Mouse (Mus musculus) adrenal gland, postnatal 14 days (tissue): Measurements from ENCODE around the gene Taar7b. TPM values are rescaled to one million over a fixed set of nuclear protein-coding genes. Genes with fewer than 3 reads are reported as not detected.

Experiments
- DNase-seq: peaks from one replicate; pipeline ENCODE4 v3.0.0; 2021; ENCODE audit warnings: mixed read lengths
- long read RNA-seq, 2 experiments: library from polyadenylated mRNA; stranded (forward); transcript quantifications; one replicate each; pipeline ENCODE4 v2.0.0; 2021
- total RNA-seq: library from RNA; stranded (reverse); gene quantifications from 2 replicates; pipeline ENCODE4 v1.2.3, GENCODE M21; 2021

The Taar7b gene
- total RNA-seq = not detected in 2 replicates
- long read RNA-seq, experiment 1 = 0 reads
- long read RNA-seq, experiment 2 = 0 reads

DNA sequence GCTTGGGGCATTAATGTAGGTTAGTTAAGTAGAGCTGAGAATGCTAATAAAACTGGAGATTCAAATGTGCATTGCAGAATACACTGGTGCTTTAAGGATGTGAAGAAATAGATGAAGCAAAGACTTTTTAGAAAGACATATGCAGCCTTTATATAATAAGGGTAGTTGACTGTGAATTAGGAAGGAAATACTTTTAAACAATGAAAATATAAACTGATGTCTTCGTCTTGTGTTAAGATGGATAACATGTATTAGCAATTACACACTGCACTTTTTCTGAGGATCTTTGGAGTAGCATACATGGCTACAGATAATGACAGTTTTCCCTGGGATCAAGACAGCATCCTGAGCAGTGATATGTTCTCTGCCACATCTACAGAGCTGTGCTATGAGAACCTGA lies at the start of gene Taar7b:
Gene Taar7b (plus strand): TSS at position 301 of the 400 bp plus-strand sequence.
- DNase-seq = no peak

GRCm38 (mm10) chr10:23951714-23952113 lies 48.0 kb upstream of the Taar7b start:
- no peak for DNase-seq

GRCm38 (mm10) chr10:23959071-23959470 lies 40.7 kb upstream of the Taar7b start:
- no peak for DNase-seq

DNA sequence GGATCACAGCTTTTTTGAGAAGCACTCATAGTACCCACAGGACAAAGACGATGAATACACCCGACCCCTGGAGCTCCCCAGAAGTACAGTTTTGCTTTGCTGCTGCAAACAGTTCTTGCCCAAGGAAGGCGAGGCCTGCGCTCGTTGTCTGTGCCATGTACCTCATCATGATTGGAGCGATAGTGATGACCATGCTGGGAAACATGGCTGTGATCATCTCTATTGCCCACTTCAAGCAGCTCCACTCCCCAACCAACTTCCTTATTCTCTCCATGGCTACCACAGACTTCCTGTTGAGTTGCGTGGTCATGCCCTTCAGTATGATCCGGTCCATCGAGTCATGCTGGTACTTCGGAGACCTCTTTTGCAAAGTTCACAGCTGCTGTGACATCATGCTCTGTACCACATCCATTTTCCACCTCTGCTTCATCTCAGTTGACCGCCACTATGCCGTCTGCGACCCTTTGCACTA lies 39.3 kb upstream of the Taar7b start, which contains the start of gene Taar4:
Gene Taar4 (plus strand): TSS at position 51 of the 472 bp plus-strand sequence.
- no peak for DNase-seq

DNA sequence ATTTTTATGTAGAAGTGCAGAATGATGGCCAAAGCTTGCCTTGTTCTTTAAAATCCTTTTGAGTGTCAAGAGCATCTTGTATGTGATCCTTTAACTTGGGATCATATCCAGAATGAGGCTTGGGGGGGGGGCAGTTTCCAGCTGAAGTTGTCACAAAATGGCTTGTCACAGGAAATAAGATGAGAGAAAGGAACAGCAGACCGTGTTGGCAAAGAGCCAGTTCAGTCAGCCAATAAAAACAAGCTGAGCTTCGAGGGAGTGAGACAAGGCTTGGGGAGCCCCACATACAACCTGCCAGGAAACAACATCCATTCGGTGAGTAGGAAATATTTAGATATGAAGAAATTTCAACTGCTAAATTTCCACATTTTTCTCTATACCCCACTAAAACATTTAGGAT lies 36.3 kb upstream of the Taar7b start:
- no peak for DNase-seq

DNA sequence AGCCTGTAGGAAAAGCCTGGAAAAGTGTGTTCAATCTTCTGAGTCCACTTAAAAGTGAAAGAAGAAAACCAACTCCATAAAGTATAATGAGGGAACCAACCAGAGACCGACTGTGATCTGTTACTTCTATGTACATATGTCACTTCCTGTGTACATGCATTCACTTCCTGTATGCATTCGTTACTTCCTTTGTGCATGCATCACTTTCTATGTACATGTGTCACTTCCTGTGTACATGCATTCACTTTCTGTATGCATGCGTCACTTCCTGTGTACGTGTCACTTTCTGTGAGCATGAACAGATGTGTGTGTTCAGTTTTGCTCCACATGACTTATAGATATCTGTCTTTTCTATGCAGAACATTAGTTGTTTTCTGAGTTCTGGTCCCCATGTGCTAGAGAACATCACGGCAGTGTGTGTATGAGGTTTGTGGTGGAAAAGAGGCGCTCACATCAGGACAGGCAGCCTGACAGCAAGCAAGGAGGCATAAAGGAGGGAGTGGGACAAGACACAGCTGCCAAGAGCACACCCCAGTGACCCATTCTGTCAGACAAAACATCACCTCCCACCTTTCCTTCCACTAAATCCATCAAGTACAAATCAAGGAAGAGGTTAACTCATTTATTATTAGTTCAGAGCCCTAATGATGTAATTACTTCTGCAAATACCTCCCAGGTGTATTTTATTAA lies 34.7 kb upstream of the Taar7b start:
- DNase-seq = no peak

DNA sequence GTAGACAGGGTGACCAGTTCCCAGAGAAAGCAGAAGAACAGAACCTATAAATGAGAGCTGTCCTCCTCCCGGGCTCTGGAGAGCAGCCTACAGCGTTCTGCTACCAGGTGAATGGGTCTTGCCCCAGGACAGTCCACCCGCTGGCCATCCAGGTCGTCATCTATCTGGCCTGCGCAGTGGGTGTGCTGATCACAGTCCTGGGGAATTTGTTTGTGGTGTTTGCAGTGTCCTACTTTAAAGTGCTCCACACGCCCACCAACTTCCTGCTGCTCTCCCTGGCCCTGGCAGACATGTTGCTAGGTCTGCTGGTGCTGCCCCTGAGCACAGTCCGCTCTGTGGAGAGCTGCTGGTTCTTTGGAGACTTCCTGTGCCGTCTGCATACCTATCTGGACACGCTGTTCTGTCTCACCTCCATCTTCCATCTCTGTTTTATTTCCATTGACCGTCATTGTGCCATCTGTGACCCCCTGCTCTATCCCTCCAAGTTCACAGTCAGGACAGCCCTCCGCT lies 29.0 kb upstream of the Taar7b start, which contains the start of gene Taar5:
Gene Taar5 (plus strand): TSS at position 51 of the 510 bp plus-strand sequence.
- DNase-seq = no peak

DNA sequence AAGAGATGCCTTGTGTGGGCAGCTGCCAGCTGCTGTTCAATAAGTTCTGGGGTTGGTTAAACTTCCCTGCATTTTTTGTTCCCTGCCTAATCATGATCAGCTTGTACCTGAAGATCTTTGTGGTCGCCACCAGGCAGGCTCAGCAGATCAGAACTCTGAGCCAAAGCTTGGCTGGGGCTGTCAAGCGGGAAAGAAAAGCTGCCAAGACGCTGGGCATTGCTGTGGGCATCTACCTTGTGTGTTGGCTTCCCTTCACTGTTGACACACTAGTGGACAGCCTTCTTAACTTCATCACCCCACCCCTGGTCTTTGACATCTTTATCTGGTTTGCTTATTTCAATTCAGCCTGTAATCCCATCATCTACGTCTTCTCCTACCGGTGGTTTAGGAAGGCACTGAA lies 28.5 kb upstream of the Taar7b start:
- no peak for DNase-seq

GRCm38 (mm10) chr10:23977958-23978357 lies 21.8 kb upstream of the Taar7b start:
- DNase-seq = no peak

DNA sequence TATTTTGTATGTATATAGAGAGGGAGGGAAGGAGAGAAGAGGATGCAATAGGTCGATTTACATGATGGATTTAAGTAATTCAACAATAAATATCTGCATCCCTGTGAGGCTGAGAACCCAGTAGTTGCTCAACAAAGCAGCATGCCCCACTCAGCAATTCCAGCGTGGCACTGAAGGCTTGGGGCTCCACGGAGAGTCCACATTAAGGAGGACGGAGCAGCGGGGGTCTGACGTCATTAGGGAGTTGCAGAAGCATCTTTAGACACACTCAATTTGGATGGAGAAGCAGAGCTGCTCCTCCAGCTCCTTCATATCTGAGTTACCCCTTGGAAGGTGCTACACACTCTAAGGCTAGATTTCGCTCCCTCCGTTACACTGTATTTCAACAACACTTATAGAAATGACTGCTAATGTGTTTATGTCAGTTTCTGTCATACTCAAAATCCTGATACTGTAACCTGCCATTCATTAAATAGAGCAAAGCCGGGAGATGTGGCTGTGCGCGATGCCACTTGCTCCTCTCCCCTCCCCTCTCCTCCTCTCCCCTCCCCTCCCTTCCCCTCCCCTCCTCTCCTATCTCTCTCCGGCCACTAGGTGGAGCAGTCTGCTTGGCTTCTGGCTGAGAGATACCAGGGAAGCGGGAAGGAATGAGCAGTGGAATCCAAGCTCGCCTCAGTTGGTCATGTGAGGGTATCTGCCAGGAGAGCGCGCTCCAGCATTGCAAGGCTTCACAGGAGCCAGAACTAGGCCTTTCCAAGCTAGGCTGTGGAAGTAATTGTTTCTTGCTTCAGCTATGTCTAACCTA lies 20.6 kb upstream of the Taar7b start:
- peak; percentile 88 for DNase-seq

DNA sequence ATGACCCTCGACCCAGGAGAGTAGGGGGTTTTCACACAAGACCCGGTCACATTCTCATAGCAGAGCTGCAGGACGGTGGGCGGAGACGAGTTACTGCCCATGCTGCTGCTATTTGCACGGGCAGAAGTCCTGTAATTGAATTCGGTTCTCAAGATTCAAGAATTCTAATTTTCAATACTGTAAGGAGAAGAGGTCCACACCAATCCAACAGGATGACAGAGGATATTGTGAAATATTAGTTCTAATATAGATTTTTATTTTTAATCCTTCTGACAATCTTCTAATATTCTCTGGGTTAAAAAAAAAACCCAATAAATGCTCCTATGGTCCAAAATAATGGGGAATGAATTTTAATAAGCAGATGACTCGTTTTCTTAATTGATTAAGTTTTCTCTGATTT lies 14.2 kb upstream of the Taar7b start, which contains the start of gene Taar6:
Gene Taar6 (minus strand): TSS at position 101 of the 400 bp plus-strand sequence.
- DNase-seq = no peak

GRCm38 (mm10) chr10:23986419-23986818 lies 13.3 kb upstream of the Taar7b start:
- DNase-seq = no peak

DNA sequence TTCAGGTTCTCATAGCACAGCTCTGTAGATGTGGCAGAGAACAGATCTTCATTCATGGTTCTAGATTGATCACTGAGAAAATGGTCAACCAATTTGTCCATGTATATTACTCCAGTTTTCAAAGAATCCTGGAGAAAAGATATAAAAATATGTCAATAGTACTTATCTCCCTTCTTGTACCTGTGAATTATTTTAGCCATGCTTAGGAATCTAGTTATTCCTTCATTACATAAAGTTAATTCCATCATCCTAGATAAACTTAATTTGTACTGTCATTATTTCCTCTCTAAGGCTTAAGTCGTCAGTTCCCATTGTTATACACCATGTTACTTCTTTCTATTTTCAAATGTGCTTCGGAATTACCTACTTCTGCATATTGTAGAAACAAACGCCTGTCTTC lies 6.4 kb upstream of the Taar7b start, which contains the start of gene Taar7a:
Gene Taar7a (minus strand): TSS at position 101 of the 400 bp plus-strand sequence.
- DNase-seq = no peak

GRCm38 (mm10) chr10:24006442-24006841 lies 6.7 kb downstream of the Taar7b start:
- DNase-seq = no peak

GRCm38 (mm10) chr10:24007034-24007433 lies 7.3 kb downstream of the Taar7b start:
- DNase-seq = no peak

GRCm38 (mm10) chr10:24008143-24008542 lies 8.4 kb downstream of the Taar7b start:
- DNase-seq = no peak

- no peak for DNase-seq
Measured at GRCm38 (mm10) chr10:24026922-24027321, 27.2 kb downstream of the Taar7b start, which contains the start of gene Taar7d. TSS of gene Taar7d (plus strand) at chr10:24027222.

DNA sequence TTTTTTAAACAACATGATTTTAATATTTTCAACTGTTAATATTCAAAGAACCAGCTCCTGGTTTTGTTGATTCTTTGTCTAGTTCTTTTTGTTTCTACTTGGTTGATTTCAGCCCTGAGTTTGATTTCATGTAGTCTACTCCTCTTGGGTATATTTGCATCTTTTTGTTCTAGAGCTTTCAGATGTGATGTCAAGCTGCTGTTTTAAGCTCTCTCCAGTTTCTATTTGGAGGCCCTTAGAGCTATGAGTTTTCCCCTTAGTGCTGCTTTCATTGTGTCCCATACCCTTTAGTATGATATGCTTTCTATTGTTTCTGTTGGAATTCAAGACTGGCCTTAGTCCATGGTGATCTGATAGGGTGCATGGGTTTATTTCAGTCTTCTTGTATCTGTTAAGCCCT lies 31.6 kb downstream of the Taar7b start:
- no peak for DNase-seq

DNA sequence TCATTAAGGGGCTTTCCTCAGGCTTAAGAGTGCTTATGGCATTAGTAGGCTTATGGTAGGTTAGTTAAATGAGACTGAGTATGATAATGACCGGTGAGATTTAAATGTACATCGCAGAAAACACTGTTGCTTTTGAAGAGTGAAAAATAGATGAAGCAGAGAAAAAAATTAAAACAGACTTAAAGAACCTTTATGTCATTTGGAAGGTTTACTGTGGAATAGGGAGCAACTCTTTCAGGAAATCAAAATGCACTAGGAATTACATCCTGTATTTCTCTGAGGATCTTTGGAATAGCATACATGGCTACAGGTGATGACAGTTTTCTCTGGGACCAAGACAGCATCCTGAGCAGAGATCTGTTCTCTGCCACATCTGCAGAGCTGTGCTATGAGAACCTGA lies 37.6 kb downstream of the Taar7b start, which contains the start of gene Taar7e:
Gene Taar7e (plus strand): TSS at position 301 of the 400 bp plus-strand sequence.
- no peak for DNase-seq

DNA sequence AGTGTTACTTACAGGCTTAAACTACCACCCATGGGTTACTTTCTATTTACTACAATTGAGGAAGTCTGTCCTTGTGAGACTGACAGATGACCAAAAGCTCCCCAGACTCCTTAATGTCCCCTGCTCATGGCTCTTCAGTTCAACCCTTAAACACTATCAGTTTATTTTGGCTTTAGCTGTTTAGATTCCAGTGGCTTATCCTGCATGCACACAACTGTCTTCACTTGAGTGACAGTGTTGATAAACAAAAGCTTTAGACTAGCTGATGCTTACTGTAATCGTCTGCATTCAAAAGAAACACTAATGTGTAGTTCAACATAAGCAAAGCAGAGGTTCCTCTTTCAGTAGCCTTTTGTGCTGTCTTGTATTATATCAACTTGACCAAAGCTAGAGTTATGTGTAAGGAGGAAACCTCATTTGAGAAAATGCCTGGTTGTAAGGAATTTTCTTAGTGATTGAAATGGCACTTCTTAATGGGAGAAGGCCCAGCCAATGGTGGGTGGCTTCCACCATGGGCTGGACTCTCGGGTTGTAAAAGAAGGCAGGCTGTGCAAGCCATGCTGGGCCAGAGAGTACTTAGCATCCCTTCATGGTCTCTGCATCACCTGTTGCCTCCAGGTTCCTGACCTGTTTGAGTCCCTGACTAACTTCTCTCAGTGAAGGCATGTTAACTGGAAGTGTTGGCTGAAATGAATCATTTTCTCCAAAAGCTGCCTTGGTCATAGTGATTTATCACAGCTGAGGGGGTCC lies 40.6 kb downstream of the Taar7b start:
- DNase-seq = no peak

- DNase-seq = no peak
Measured at GRCm38 (mm10) chr10:24049210-24049609, 49.5 kb downstream of the Taar7b start, which contains the start of gene Taar7f. TSS of gene Taar7f (plus strand) at chr10:24049510.
